Mouse (Mus musculus): Measurements from ENCODE around the gene Stmn1. TPM values are rescaled to one million over a fixed set of nuclear protein-coding genes. Genes with fewer than 3 reads are reported as not detected.
A peak's percentile ranks its signal among the peaks of the same experiment; 100 is the strongest.

The Stmn1 gene
- total RNA-seq, 1 experiment from 2014 or later = 1,614 TPM

- no peak for ATAC-seq (replicated peaks; ENCODE audit: low read depth, poor library complexity, severe bottlenecking)
These were observed 42.3 kb downstream of the Stmn1 start for GRCm38 (mm10) chr4:134510396-134510795.

- ATAC-seq (replicated peaks; ENCODE audit: low read depth, poor library complexity, severe bottlenecking) = peak; percentile 81
These were observed 42.8 kb downstream of the Stmn1 start, which contains the start of gene Aunip for GRCm38 (mm10) chr4:134510845-134511411. Gene Aunip, plus strand, starts transcription at chr4:134510999.

- ATAC-seq (replicated peaks; ENCODE audit: low read depth, poor library complexity, severe bottlenecking) = no peak
These were observed 43.6 kb downstream of the Stmn1 start for GRCm38 (mm10) chr4:134511730-134512129.

- peak; percentile 59 for ATAC-seq (replicated peaks; ENCODE audit: low read depth, poor library complexity, severe bottlenecking)
These were observed 44.7 kb downstream of the Stmn1 start for GRCm38 (mm10) chr4:134512798-134513197.

- ATAC-seq (replicated peaks; ENCODE audit: low read depth, poor library complexity, severe bottlenecking) = no peak
These were observed 46.3 kb downstream of the Stmn1 start for GRCm38 (mm10) chr4:134514309-134514930.

- no peak for ATAC-seq (replicated peaks; ENCODE audit: low read depth, poor library complexity, severe bottlenecking)
These were observed 47.5 kb downstream of the Stmn1 start for GRCm38 (mm10) chr4:134515614-134516013.

GRCm38 (mm10) chr4:134516981-134517380, 48.9 kb downstream of the Stmn1 start:
- no peak for ATAC-seq (replicated peaks; ENCODE audit: low read depth, poor library complexity, severe bottlenecking)

GRCm38 (mm10) chr4:134517719-134518118, 49.6 kb downstream of the Stmn1 start:
- ATAC-seq (replicated peaks; ENCODE audit: low read depth, poor library complexity, severe bottlenecking) = no peak

GRCm38 (mm10) chr4:134518541-134518940, 50.4 kb downstream of the Stmn1 start:
- no peak for ATAC-seq (replicated peaks; ENCODE audit: low read depth, poor library complexity, severe bottlenecking)

- ATAC-seq (replicated peaks; ENCODE audit: low read depth, poor library complexity, severe bottlenecking) = no peak
These were observed 51.2 kb downstream of the Stmn1 start for GRCm38 (mm10) chr4:134519281-134519680.

Other genes with a start within 250 kb of the Stmn1 start
- not detected in 2 replicates for gene Catsper4, start 240.9 kb upstream of the Stmn1 start, total RNA-seq (2017)
- gene Cnksr1, start 229.9 kb upstream of the Stmn1 start, total RNA-seq (2017) = not detected in 2 replicates
- gene E130218I03Rik, start 224.7 kb upstream of the Stmn1 start, total RNA-seq (2017) = 1.8 TPM in 1 of 2 replicates, not detected in the other
- gene Zfp593, start 222.7 kb upstream of the Stmn1 start, total RNA-seq (2017) = 8.6 and 13.1 TPM in 2 replicates
- gene Gm30191, start 221.4 kb upstream of the Stmn1 start, total RNA-seq (2017) = not detected in 2 replicates
- not detected in 2 replicates for gene Grrp1, start 214.2 kb upstream of the Stmn1 start, total RNA-seq (2017)
- gene Pdik1l, start 180.4 kb upstream of the Stmn1 start, total RNA-seq (2017) = 27.9 and 36.1 TPM in 2 replicates
- not detected in 2 replicates for gene Trim63, start 153.2 kb upstream of the Stmn1 start, total RNA-seq (2017)
- gene Slc30a2, start 125.1 kb upstream of the Stmn1 start, total RNA-seq (2017) = not detected in 2 replicates
- gene Extl1, start 84.5 kb upstream of the Stmn1 start, total RNA-seq (2017) = not detected in 2 replicates
- gene Pafah2, start 72.0 kb upstream of the Stmn1 start, total RNA-seq (2017) = 16.4 and 18.4 TPM in 2 replicates
- gene Paqr7, start 28.4 kb downstream of the Stmn1 start, total RNA-seq (2017) = 10.6 and 12.6 TPM in 2 replicates
- 32.6 and 37.0 TPM in 2 replicates for gene Aunip, start 42.7 kb downstream of the Stmn1 start, total RNA-seq (2017)
- 46.2 and 52.7 TPM in 2 replicates for gene Mtfr1l, start 67.1 kb downstream of the Stmn1 start, total RNA-seq (2017)
- 6.5 and 9.7 TPM in 2 replicates for gene Selenon, start 83.8 kb downstream of the Stmn1 start, total RNA-seq (2017)
- gene Man1c1, start 236.0 kb downstream of the Stmn1 start, total RNA-seq (2017) = 1.2 and 1.6 TPM in 2 replicates

All from common myeloid progenitor, adult 5-6 weeks (primary cell).